Mouse (Mus musculus): ENCODE results near the gene Cib2.

- TF ChIP-seq CTCF (IDR thresholded peaks at IDR 0.05; ENCODE audit: borderline replicate concordance, insufficient read depth, low read length) (no peak), POLR2A (IDR thresholded peaks at IDR 0.05; ENCODE audit: low read depth, low read length) (no peak)
Observed at GRCm38 (mm10) chr9:54596752-54597465, 36.9 kb upstream of the Cib2 start.

Measured in embryonic fibroblast, embryonic 13.5 days (primary cell).